Mouse (Mus musculus): ENCODE measurements around the gene Epb41l4b.

The Epb41l4b gene

GRCm38 (mm10) chr4:57153068-57153835 lies 10.0 kb upstream of the Epb41l4b start:
- DNase-seq (ENCODE audit: extremely low spot score), result no peak

GRCm38 (mm10) chr4:57148182-57148581 lies 4.9 kb upstream of the Epb41l4b start:
- no peak for DNase-seq (ENCODE audit: extremely low spot score)

GRCm38 (mm10) chr4:57142374-57143025 lies 737 bp downstream of the Epb41l4b start:
- DNase-seq (ENCODE audit: extremely low spot score), result peak; percentile 38

GRCm38 (mm10) chr4:57141908-57142361 lies 1.3 kb downstream of the Epb41l4b start:
- DNase-seq (ENCODE audit: extremely low spot score), result peak; percentile 39

- no peak for DNase-seq (ENCODE audit: extremely low spot score)
These were observed 2.1 kb downstream of the Epb41l4b start for GRCm38 (mm10) chr4:57140992-57141717.

- DNase-seq (ENCODE audit: extremely low spot score), result no peak
These were observed 2.9 kb downstream of the Epb41l4b start for GRCm38 (mm10) chr4:57140200-57140799.

GRCm38 (mm10) chr4:57139433-57139832 lies 3.8 kb downstream of the Epb41l4b start:
- DNase-seq (ENCODE audit: extremely low spot score), result no peak

GRCm38 (mm10) chr4:57138093-57138440 lies 5.2 kb downstream of the Epb41l4b start:
- no peak for DNase-seq (ENCODE audit: extremely low spot score)

GRCm38 (mm10) chr4:57137371-57138092 lies 5.7 kb downstream of the Epb41l4b start:
- DNase-seq (ENCODE audit: extremely low spot score), result no peak

GRCm38 (mm10) chr4:57135431-57135830 lies 7.8 kb downstream of the Epb41l4b start:
- no peak for DNase-seq (ENCODE audit: extremely low spot score)

GRCm38 (mm10) chr4:57134554-57134953 lies 8.7 kb downstream of the Epb41l4b start:
- DNase-seq (ENCODE audit: extremely low spot score), result no peak

- DNase-seq (ENCODE audit: extremely low spot score), result no peak
These were observed 11.4 kb downstream of the Epb41l4b start for GRCm38 (mm10) chr4:57131839-57132238.

- no peak for DNase-seq (ENCODE audit: extremely low spot score)
These were observed 13.3 kb downstream of the Epb41l4b start for GRCm38 (mm10) chr4:57129718-57130515.

- DNase-seq (ENCODE audit: extremely low spot score), result no peak
These were observed 20.2 kb downstream of the Epb41l4b start for GRCm38 (mm10) chr4:57123003-57123402.

- no peak for DNase-seq (ENCODE audit: extremely low spot score)
These were observed 21.1 kb downstream of the Epb41l4b start for GRCm38 (mm10) chr4:57122166-57122565.

- DNase-seq (ENCODE audit: extremely low spot score), result peak; percentile 20
These were observed 22.7 kb downstream of the Epb41l4b start for GRCm38 (mm10) chr4:57120563-57120962.

GRCm38 (mm10) chr4:57119976-57120375 lies 23.3 kb downstream of the Epb41l4b start:
- DNase-seq (ENCODE audit: extremely low spot score), result no peak

- DNase-seq (ENCODE audit: extremely low spot score), result no peak
These were observed 24.4 kb downstream of the Epb41l4b start for GRCm38 (mm10) chr4:57118883-57119282.

GRCm38 (mm10) chr4:57116278-57116677 lies 27.0 kb downstream of the Epb41l4b start:
- DNase-seq (ENCODE audit: extremely low spot score), result no peak

Measured in embryo, embryonic 9.5 days (tissue).